16 mouse cellular contexts compared by ENCODE assay signal in the genomic region with DNA sequence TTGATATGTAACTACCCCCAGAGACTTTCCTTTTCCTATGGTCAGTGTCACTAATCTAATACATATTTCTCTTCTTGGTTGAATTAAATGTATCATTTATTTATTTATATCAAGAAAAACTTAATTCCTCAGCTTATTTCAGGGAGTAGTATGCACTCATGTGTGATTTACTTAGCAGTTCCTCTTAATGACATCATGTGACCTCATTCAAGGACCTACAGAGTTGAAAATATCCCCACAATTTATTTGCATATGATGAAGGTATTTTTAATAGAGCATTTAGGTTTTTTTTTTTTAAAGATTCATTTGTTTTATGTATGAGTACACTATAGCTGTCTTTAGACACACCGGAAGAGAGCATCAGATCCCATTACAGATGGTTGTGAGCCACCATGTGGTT.
"Had no signal": no experiment of that assay in that cellular context is flagged by ENCODE, and none has a peak within 500 bp of the region (broad histone marks: within the 10 kb centered on the region; RNA-seq: fewer than 3 reads in every experiment).

No protein-coding gene starts in this region.

- H3K4me1 ChIP-seq: neural tube, embryonic 12.5 days; neural tube, embryonic 13.5 days; neural tube, embryonic 15.5 days; stomach, embryonic 15.5 days had no signal

- H3K4me3 ChIP-seq: neural tube, embryonic 12.5 days; neural tube, embryonic 13.5 days; neural tube, embryonic 15.5 days; stomach, embryonic 15.5 days had no signal

- H3K9ac ChIP-seq: neural tube, embryonic 12.5 days; neural tube, embryonic 13.5 days; neural tube, embryonic 15.5 days; stomach, embryonic 15.5 days had no signal

- H3K4me2 ChIP-seq: neural tube, embryonic 12.5 days; neural tube, embryonic 13.5 days; neural tube, embryonic 15.5 days; stomach, embryonic 15.5 days had no signal

- H3K27ac ChIP-seq: neural tube, embryonic 12.5 days; neural tube, embryonic 13.5 days; neural tube, embryonic 15.5 days; stomach, embryonic 15.5 days; stomach, postnatal 0 days had no signal

- H3K27me3 ChIP-seq: neural tube, embryonic 12.5 days; neural tube, embryonic 13.5 days; neural tube, embryonic 15.5 days; stomach, embryonic 15.5 days had no signal

- DNase-seq: retina, postnatal 1 day; right cerebral cortex, adult 18-20 months; right cerebral cortex, postnatal 25 days; right cerebral cortex, postnatal 4 days; spleen, adult 18-20 months; thymus, adult 18-20 months; thymus, adult 2 months; thymus, postnatal 14 days; thymus, postnatal 25 days; thymus, postnatal 36 days; thymus, postnatal 4 days had no signal

- H3K9me3 ChIP-seq: neural tube, embryonic 12.5 days; neural tube, embryonic 13.5 days; neural tube, embryonic 15.5 days; stomach, embryonic 15.5 days had no signal

- H3K36me3 ChIP-seq: stomach, embryonic 15.5 days had no signal
